Mouse (Mus musculus) heart, embryonic 15.5 days (tissue): Measurements from ENCODE around the gene Gars. TPM values are rescaled to one million over a fixed set of nuclear protein-coding genes. Genes with fewer than 3 reads are reported as not detected.

ENCODE experiments used
- ATAC-seq: fragments of 200-750 bp; cut with Nextera tagmentation; replicated peaks from 2 replicates; pipeline ENCODE4 v1.8.0; 2017; ENCODE audit warnings: low read depth, moderate TSS enrichment; ENCODE audit not compliant: insufficient number of reproducible peaks, insufficient read depth, low FRiP score
- H3K27ac ChIP-seq: fragments of 300-500 bp; sonication (generic); 2 replicates; pipeline ENCODE4 v1.5.1; 2015; ENCODE audit warnings: mild to moderate bottlenecking, inconsistent platforms
- H3K27me3 ChIP-seq: fragments of 300-500 bp; sonication (generic); 2 replicates; pipeline ENCODE4 v1.6.1; 2015; ENCODE audit warnings: inconsistent platforms
- H3K36me3 ChIP-seq: fragments of 300-500 bp; sonication (generic); 2 replicates; pipeline ENCODE4 v1.6.1; 2015; ENCODE audit warnings: mild to moderate bottlenecking, inconsistent platforms
- H3K4me1 ChIP-seq: fragments of 300-500 bp; sonication (generic); replicated peaks from 2 replicates; pipeline ENCODE4 v1.6.1; 2015; ENCODE audit warnings: inconsistent platforms
- H3K4me2 ChIP-seq: fragments of 300-500 bp; sonication (generic); 2 replicates; pipeline ENCODE4 v1.6.1; 2015; ENCODE audit warnings: inconsistent platforms, mild to moderate bottlenecking, moderate library complexity
- H3K4me3 ChIP-seq: fragments of 300-500 bp; sonication (generic); 2 replicates; pipeline ENCODE4 v1.5.1; 2015; ENCODE audit warnings: mild to moderate bottlenecking, inconsistent platforms
- H3K9ac ChIP-seq: fragments of 300-500 bp; sonication (generic); 2 replicates; pipeline ENCODE4 v1.6.1; 2015; ENCODE audit warnings: mild to moderate bottlenecking, inconsistent platforms
- H3K9me3 ChIP-seq: fragments of 300-500 bp; sonication (generic); replicated peaks from 2 replicates; pipeline ENCODE4 v1.6.1; 2016; ENCODE audit warnings: inconsistent platforms
- WGBS: fragments of 180-500 bp; shearing (Covaris S2); methylation state at CpG from one replicate; pipeline ENCODE4 v1.1.7; 2015; ENCODE audit warnings: mixed read lengths; 5-methylcytosine and 5-hydroxymethylcytosine counted together
- polyA plus RNA-seq: library from polyadenylated mRNA; unstranded; fragments of >200 nt; fragmentation: Nextera tagmentation; extraction: Ambion mirVana; gene quantifications from 2 replicates; pipeline ENCODE4 v1.2.1, GENCODE M21; 2015

Gars gene
- polyA plus RNA-seq, 1 experiment from 2014 or later: 138 TPM

DNA sequence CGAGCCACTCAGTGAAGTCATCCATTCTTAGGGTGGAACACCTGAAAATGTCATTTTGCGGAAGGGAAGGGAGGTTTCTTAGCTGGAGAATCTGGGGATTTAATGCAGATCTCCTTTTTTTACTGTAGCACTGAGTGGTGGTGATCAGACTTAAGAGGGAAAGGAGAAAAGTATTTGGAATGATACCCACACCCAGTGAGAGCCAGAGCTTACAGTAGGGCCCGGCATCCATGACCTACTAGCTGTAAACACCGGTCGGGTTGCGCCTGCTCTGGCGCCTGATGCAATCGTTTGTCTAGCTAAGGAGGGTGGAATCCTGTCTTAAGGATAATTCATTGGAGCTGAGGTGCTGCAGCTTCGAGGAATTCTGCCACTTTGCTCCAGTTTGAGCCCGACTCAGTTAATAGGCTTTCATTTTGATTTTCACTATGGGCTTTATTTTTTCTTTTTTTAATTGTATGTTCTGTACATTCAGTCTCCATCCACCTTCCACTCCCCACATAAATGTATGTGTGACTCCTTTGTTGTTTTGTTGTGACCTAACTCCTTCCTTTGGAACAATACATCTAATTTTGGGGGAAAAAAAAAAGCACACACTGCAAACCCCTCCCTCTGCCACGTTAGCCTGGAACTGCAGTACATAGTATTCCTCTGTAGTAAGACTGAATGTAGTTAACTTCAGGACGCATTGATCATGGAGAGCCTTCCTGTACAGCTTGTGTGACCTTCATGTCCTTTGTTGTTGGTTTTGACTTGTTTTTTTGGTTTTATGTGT lies 1.1 kb downstream of the Gars start:
- ATAC-seq: no peak
- Histone ChIP-seq H3K4me2 (peak overlapping the region; percentile 84), H3K27ac (peak overlapping the region; percentile 94), H3K27me3 (no peaks in the 10 kb centered on the region), H3K36me3 (no peaks in the 10 kb centered on the region), H3K4me1 (peaks cover 16% of the 10 kb centered on the region), H3K4me3 (peak overlapping the region; percentile 84), H3K9ac (peak overlapping the region; percentile 89), H3K9me3 (no peaks in the 10 kb centered on the region)
- WGBS: 2% methylated on average over 12 of the region's 12 CpGs

DNA sequence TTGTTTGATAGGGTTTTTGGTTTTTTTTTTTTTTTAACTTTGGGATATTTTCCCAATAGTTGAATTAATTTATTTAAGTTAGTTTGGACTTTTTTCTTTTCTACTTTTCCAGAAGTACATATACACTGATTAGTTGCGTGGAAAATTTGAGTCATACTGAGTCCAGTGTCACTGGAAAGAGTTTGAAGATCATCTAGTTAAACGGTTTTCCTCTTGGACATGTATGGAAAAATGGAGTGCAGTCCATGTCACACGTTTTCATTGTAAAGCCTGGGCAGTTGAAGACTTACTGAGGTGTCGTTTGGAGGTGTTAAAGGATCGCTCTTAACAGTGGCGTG lies 1.6 kb downstream of the Gars start:
- WGBS: 39% methylated on average over 6 of the region's 6 CpGs
- Histone ChIP-seq H3K4me1 (peaks cover 16% of the 10 kb centered on the region), H3K27ac (no peak overlapping the region), H3K4me3 (peak overlapping the region; percentile 84), H3K9me3 (no peaks in the 10 kb centered on the region), H3K9ac (no peak overlapping the region), H3K36me3 (no peaks in the 10 kb centered on the region), H3K4me2 (peak overlapping the region; percentile 84), H3K27me3 (no peaks in the 10 kb centered on the region)
- no peak for ATAC-seq

DNA sequence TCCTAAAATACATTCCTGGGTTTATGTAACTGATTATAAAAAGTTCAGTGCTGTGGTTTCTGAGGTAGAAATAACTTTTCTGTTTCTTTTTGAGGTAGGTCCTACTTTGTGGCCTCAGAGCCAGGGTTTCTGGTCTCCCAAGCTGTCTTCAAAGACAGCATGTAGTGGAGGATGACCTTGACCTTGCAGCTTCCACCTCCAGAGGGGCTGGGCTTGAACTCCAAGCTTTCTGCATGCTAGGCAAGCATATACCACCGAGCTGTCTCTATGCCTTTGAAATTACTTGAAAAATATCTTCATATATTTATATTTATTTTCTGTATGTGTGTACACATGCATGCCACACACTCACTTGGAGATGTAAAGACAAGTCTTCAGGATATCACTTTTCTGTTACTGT lies 2.2 kb downstream of the Gars start:
- Histone ChIP-seq H3K9me3 (no peaks in the 10 kb centered on the region), H3K4me3 (no peak overlapping the region), H3K4me2 (peak overlapping the region; percentile 84), H3K27me3 (no peaks in the 10 kb centered on the region), H3K9ac (no peak overlapping the region), H3K27ac (no peak overlapping the region), H3K36me3 (no peaks in the 10 kb centered on the region), H3K4me1 (peaks cover 16% of the 10 kb centered on the region)
- 39% methylated on average over 1 of the region's 1 CpGs for WGBS
- ATAC-seq: no peak

DNA sequence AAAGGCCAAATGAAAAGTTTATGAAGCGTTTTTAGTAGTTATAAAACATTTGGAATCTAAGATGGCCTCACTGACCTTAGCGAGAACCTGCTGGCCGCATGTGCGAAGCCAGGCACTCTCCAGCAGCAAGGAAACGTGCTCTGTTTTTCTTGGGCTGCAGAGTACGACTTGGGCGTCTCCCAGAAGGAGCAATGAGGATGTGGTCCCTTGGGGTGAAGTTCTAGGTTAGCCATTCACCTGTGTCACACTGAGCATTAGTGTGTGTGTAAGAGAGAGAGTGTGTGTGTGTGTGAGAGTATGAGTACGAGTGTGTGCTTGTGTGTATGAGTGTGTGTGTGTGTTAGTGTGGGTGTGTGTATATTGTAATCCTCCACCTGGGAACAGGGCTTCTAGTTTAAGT lies 5.4 kb downstream of the Gars start:
- no peak for ATAC-seq
- Histone ChIP-seq H3K36me3 (peaks cover 12% of the 10 kb centered on the region), H3K9me3 (no peaks in the 10 kb centered on the region), H3K27ac (no peak overlapping the region), H3K4me2 (no peak overlapping the region), H3K27me3 (no peaks in the 10 kb centered on the region), H3K4me1 (peaks cover 16% of the 10 kb centered on the region), H3K9ac (no peak overlapping the region), H3K4me3 (no peak overlapping the region)
- WGBS: 72% methylated on average over 8 of the region's 8 CpGs

DNA sequence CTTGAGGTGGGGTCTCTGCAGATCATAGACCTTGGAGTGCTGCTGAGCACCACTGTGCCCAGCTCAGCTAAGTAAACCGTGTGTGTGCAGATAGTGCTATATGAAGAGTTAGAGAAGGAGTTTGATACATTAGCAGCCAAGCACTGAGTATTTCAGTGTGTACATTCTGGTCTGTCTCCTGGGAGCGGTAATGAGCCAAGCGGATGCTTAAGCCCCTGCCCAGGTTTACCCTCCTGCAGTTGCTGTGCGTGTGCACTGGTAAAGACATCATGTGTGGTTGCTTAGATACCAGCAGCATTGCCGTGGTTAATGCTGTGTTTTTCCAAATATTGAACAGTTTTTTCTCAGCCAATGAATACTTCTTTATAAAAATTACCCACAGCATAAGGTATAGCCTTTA lies 6.7 kb downstream of the Gars start:
- ATAC-seq: no peak
- no peak overlapping the region for H3K4me3 ChIP-seq
- H3K9me3 ChIP-seq: no peaks in the 10 kb centered on the region
- no peak overlapping the region for H3K9ac ChIP-seq
- 80% methylated on average over 5 of the region's 5 CpGs for WGBS
- H3K27ac ChIP-seq: no peak overlapping the region
- H3K4me2 ChIP-seq: no peak overlapping the region
- H3K4me1 ChIP-seq: peaks cover 10% of the 10 kb centered on the region; the same call in 1 of the 2 replicates
- H3K27me3 ChIP-seq: no peaks in the 10 kb centered on the region
- H3K36me3 ChIP-seq: peaks cover 14% of the 10 kb centered on the region

DNA sequence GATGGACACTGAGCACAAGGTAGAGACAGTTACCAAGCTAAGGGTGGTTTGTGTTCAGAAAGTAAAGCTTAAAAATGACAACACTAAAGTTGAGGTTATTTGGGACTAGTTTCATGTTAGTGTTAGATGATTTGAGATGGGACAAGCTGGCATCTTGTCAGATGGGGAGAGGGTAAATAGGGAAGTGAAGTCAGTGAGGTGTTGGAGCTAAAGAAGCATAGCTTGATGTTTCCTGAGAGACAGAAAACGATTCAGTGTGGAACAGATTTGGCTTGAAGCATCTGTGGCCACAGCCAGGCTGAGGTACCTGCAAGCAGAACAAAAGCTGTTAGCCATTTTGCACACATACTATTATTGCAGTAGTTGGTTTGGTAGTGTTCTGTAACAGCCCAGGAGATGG lies 7.5 kb downstream of the Gars start:
- ATAC-seq: no peak
- Histone ChIP-seq H3K4me2 (no peak overlapping the region), H3K4me1 (peaks cover 6% of the 10 kb centered on the region; the same call in 1 of the 2 replicates), H3K9ac (no peak overlapping the region), H3K27me3 (no peaks in the 10 kb centered on the region), H3K9me3 (no peaks in the 10 kb centered on the region), H3K4me3 (no peak overlapping the region), H3K27ac (no peak overlapping the region), H3K36me3 (peaks cover 21% of the 10 kb centered on the region)
- WGBS: 56% methylated on average over 1 of the region's 1 CpGs

DNA sequence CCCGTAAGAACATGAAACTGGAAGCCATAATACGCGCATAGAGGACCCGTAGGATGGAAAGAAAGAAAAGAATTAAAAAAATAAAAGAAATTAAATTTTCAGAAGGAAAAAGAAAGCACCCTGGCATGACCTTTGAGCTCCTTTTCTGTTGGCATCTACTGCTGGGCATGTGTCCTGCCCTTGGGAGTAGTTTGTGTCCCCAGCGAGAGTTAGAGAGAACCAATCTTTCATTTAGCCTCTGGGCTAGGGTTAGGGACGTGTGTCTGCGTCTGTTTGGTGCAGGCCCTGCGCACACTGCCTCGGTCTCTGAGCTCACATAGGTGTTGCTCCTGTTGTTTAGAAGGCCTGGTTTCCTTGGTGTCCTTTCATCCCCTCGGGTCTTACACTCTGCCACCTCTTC lies 11.4 kb downstream of the Gars start:
- peaks cover 50% of the 10 kb centered on the region for H3K36me3 ChIP-seq
- H3K9me3 ChIP-seq: no peaks in the 10 kb centered on the region
- no peaks in the 10 kb centered on the region for H3K27me3 ChIP-seq
- ATAC-seq: no peak
- no peak overlapping the region for H3K9ac ChIP-seq
- no peaks in the 10 kb centered on the region for H3K4me1 ChIP-seq
- H3K27ac ChIP-seq: no peak overlapping the region
- no peak overlapping the region for H3K4me2 ChIP-seq
- 92% methylated on average over 10 of the region's 10 CpGs for WGBS
- H3K4me3 ChIP-seq: no peak overlapping the region

DNA sequence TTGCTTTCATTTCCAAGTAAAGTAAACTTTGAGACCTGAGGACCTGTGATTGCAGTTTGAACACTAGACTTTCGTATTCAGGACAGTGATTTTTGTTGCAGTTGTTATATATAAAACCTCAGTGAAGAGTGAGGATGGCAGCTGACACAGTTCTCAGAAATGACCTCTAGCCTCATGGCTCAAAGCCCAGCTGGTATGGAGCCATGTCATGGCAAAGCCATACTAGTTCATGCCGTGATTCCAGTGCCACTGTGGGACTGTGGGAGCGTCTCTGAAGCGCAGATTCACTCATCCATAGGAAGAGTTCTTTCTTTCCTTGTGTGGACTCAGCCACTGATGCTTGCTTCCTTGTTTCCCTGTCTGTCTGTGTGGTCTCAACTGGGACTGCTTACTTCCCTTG lies 16.7 kb downstream of the Gars start:
- H3K4me3 ChIP-seq: no peak overlapping the region
- peaks cover 64% of the 10 kb centered on the region for H3K36me3 ChIP-seq
- no peak overlapping the region for H3K27ac ChIP-seq
- H3K27me3 ChIP-seq: no peaks in the 10 kb centered on the region
- H3K9ac ChIP-seq: no peak overlapping the region
- H3K4me2 ChIP-seq: no peak overlapping the region
- 92% methylated on average over 4 of the region's 4 CpGs for WGBS
- ATAC-seq: no peak
- H3K9me3 ChIP-seq: no peaks in the 10 kb centered on the region
- no peaks in the 10 kb centered on the region for H3K4me1 ChIP-seq

DNA sequence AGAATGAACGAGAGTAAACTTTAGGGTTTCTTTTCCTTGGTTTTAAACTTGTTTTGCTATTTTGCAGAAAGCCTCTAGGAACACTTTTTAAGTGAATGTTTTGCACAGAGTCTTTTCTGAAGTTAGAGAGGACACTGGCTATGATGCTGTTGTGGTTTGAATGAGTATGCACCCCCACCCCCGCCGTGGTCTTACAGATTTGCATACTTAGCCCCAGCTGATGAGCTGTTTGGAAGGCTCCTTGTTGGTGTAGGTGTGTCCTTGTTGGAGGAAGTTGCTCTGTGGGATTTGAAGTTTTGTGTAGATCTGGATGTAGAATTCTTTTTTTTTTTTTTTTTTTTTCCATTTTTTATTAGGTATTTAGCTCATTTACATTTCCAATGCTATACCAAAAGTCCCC lies 19.6 kb downstream of the Gars start:
- ATAC-seq: no peak
- Histone ChIP-seq H3K4me2 (no peak overlapping the region), H3K9me3 (no peaks in the 10 kb centered on the region), H3K27ac (no peak overlapping the region), H3K36me3 (peaks cover 69% of the 10 kb centered on the region), H3K4me3 (no peak overlapping the region), H3K9ac (no peak overlapping the region), H3K27me3 (no peaks in the 10 kb centered on the region), H3K4me1 (no peaks in the 10 kb centered on the region)
- WGBS: 90% methylated on average over 3 of the region's 3 CpGs

DNA sequence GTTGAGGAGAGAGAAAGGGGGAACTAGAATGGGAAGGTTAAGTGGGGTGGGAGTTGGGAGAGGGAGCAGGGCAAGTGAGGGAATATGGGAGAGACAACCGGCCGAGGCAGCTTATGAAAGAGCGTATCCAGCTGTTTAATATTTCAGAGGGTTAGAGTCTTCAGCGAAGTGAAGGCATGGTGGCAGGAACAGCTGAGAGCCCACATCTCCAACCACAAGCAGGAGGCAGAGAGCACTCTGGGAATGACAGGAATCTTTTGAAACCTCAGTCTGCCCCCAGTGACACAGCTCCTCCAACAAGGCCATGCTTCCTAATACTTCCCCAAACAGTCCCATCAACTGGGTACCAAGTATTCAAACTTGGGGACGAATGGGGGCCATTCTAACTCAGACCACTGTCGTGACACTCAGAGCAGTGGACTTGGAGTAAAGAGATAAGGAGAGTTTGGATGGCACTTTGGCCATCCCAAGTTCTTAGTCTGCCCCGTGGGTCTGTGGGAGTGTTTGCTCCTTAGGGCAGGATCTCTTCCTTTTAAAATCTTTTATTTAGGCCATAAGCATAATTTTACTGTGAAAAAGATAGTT lies 22.5 kb downstream of the Gars start:
- no peak overlapping the region for H3K9ac ChIP-seq
- no peaks in the 10 kb centered on the region for H3K4me1 ChIP-seq
- H3K36me3 ChIP-seq: peaks cover 58% of the 10 kb centered on the region
- WGBS: 91% methylated on average over 7 of the region's 7 CpGs
- H3K4me3 ChIP-seq: no peak overlapping the region
- H3K9me3 ChIP-seq: no peaks in the 10 kb centered on the region
- ATAC-seq: no peak
- H3K4me2 ChIP-seq: no peak overlapping the region
- H3K27ac ChIP-seq: no peak overlapping the region
- no peaks in the 10 kb centered on the region for H3K27me3 ChIP-seq

DNA sequence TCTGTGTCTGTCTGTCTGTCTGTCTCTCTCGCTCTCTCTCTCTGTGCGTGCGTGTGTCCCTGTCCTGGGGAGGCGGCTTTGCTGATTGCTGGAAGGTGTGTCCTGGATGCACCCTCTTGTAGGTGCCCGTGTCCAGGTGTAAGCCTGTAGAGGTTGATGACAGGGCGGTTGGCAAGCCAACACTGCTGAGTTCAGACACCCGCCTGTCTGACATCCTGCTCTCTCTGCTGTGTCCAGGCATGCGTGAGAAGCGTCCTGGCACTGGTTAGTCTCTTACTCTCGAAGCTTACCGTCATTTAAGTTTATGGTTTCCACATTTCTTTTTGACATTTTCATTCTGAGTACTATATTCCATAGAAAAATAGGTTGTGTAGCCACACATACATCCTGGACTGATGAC lies 23.5 kb downstream of the Gars start:
- ATAC-seq: no peak
- Histone ChIP-seq H3K27me3 (no peaks in the 10 kb centered on the region), H3K36me3 (peaks cover 61% of the 10 kb centered on the region), H3K9ac (no peak overlapping the region), H3K9me3 (no peaks in the 10 kb centered on the region), H3K4me3 (no peak overlapping the region), H3K4me1 (no peaks in the 10 kb centered on the region), H3K4me2 (no peak overlapping the region), H3K27ac (no peak overlapping the region)
- 85% methylated on average over 11 of the region's 11 CpGs for WGBS

DNA sequence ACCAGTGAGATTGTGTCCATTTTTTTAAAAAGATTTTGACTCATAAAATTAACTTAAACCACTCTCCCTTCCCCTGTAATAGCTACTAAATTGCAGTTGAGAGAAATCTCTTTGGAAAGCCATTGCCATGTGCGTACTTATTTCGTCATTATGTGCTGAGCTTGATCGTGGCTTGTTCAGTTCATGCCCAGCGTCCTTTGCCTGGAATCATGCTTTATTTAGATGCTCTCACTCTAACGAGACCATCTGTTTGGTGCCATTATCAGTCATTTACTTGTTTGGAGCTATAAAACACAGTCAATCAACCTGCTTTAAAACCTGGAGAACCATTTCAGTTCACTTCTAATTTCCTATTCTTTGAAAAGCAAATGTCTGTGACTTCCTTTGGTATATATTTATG lies 24.4 kb downstream of the Gars start:
- Histone ChIP-seq H3K27me3 (no peaks in the 10 kb centered on the region), H3K4me3 (no peak overlapping the region), H3K9ac (no peak overlapping the region), H3K4me1 (no peaks in the 10 kb centered on the region), H3K27ac (no peak overlapping the region), H3K4me2 (no peak overlapping the region), H3K9me3 (no peaks in the 10 kb centered on the region), H3K36me3 (peaks cover 63% of the 10 kb centered on the region)
- ATAC-seq: no peak
- 84% methylated on average over 5 of the region's 5 CpGs for WGBS
